8 mouse cellular contexts compared by ENCODE assay signal in genomic region chr4:117928234-117928633, GRCm38 (mm10). TPM values are rescaled to one million over a fixed set of nuclear protein-coding genes. Genes with fewer than 3 reads are reported as not detected.
A peak's percentile ranks its signal among the peaks of the same experiment; 100 is the strongest.
DNase-seq lines count a peak whose midpoint lies in the region; ATAC-seq and TF ChIP-seq lines count a peak whose summit lies in the region.

No protein-coding gene starts in this region.

- TF ChIP-seq EP300 in ES-Bruce4 (IDR thresholded peaks at IDR 0.05; ENCODE audit: insufficient read depth, low read depth, low read length), result no peak

- H3K9me3 ChIP-seq in heart, embryonic 11.5 days (replicated peaks; ENCODE audit: control insufficient read depth, low read length), result no peaks in the 10 kb centered on the region
- no peaks in the 10 kb centered on the region for H3K9me3 ChIP-seq in ES-Bruce4 (replicated peaks; ENCODE audit: control insufficient read depth, insufficient read depth, low read length, poor library complexity, severe bottlenecking)

- TF ChIP-seq POLR2A in ES-Bruce4 (IDR thresholded peaks at IDR 0.05; ENCODE audit: insufficient read depth, low read length), result no peak

- peaks cover 51% of the 10 kb centered on the region for H3K27me3 ChIP-seq in heart, embryonic 11.5 days (ENCODE audit: control insufficient read depth, insufficient read depth, low read length)
- H3K27me3 ChIP-seq in ES-Bruce4 (ENCODE audit: control insufficient read depth, insufficient read depth, low read length, poor library complexity, severe bottlenecking), result no peaks in the 10 kb centered on the region; the same call in 1 of the 2 replicates

- WGBS in heart, embryonic 11.5 days (ENCODE audit: insufficient replicate concordance), result 12% methylated on average over 6 of the region's 6 CpGs

- H3K4me1 ChIP-seq in heart, embryonic 11.5 days (ENCODE audit: control insufficient read depth, insufficient read depth, low read length), result peaks cover 25% of the 10 kb centered on the region
- H3K4me1 ChIP-seq in ES-Bruce4 (ENCODE audit: control insufficient read depth, insufficient read depth, low read length), result no peaks in the 10 kb centered on the region

- ATAC-seq in heart, embryonic 11.5 days (replicated peaks; ENCODE audit: insufficient number of reproducible peaks, low FRiP score, low TSS enrichment), result 0 out of 2 replicates have a peak, but pooled peaks have one; percentile 28
- ATAC-seq in megakaryocyte progenitor cell, adult 5-6 weeks (replicated peaks; ENCODE audit: poor library complexity), result peak; percentile 46

- H3K4me2 ChIP-seq in heart, embryonic 11.5 days, result peak overlapping the region; percentile 94

- H3K36me3 ChIP-seq in heart, embryonic 11.5 days (ENCODE audit: control insufficient read depth, insufficient read depth, low read length), result no peaks in the 10 kb centered on the region
- no peaks in the 10 kb centered on the region for H3K36me3 ChIP-seq in ES-Bruce4 (ENCODE audit: control insufficient read depth, insufficient read depth, low read length, poor library complexity, severe bottlenecking)

- no peak for DNase-seq in heart, adult 9 months (ENCODE audit: low spot score in 2 of 2)
- peak; percentile 88 for DNase-seq in embryo, embryonic 11 days
- DNase-seq in induced T-regulatory cell, adult 2 months (ENCODE audit: low read depth), result peak; percentile 34
- peak; percentile 39 for DNase-seq in thymus, postnatal 0 days (ENCODE audit: low spot score)
- DNase-seq in left cerebral cortex, adult 9 months (ENCODE audit: low spot score in 2 of 2), result no peak

- TF ChIP-seq CTCF in ES-Bruce4 (IDR thresholded peaks at IDR 0.05; ENCODE audit: low read depth, low read length), result peak; percentile 90

- H3K27ac ChIP-seq in heart, embryonic 11.5 days (ENCODE audit: low read depth, low read length), result no peak overlapping the region
- H3K27ac ChIP-seq in ES-Bruce4 (ENCODE audit: insufficient read depth, low read length), result no peak overlapping the region

- H3K4me3 ChIP-seq in heart, embryonic 11.5 days (ENCODE audit: low read depth, low read length), result no peak overlapping the region
- H3K4me3 ChIP-seq in ES-Bruce4 (ENCODE audit: low read depth, low read length), result no peak overlapping the region

- no peak overlapping the region for H3K9ac ChIP-seq in heart, embryonic 11.5 days (ENCODE audit: low read depth, low read length)
- H3K9ac ChIP-seq in ES-Bruce4 (ENCODE audit: low read depth, poor library complexity, severe bottlenecking), result no peak overlapping the region; the same call in 1 of the 2 replicates

RNA-seq across cellular contexts. Expression of gene Artn, which starts 1.3 kb away (rescaled TPM):
- 0.50 and 0.80 TPM in 2 replicates for polyA plus RNA-seq in heart, embryonic 11.5 days (2014; fragmentation: Nextera tagmentation; extraction: Ambion mirVana)
- 5.0 and 6.1 TPM in 2 replicates for polyA plus RNA-seq in ES-Bruce4 (2011; ENCODE audit: insufficient read depth, insufficient read length, low read depth, missing spikeins)
- total RNA-seq in megakaryocyte progenitor cell, adult 5-6 weeks (2015), result not detected in 2 replicates
- not detected in 2 replicates for total RNA-seq in megakaryocyte progenitor cell, adult 5-6 weeks (2017)
- 0.05 and 0.30 TPM in 2 replicates for polyA plus RNA-seq in thymus, postnatal 0 days (2015; fragmentation: Nextera tagmentation; extraction: Ambion mirVana)

RNA-seq across cellular contexts. Expression of gene Ipo13, which starts 13.4 kb away (rescaled TPM):
- polyA plus RNA-seq in heart, embryonic 11.5 days (2014; fragmentation: Nextera tagmentation; extraction: Ambion mirVana), result 31.6 and 37.4 TPM in 2 replicates
- polyA plus RNA-seq in ES-Bruce4 (2011; ENCODE audit: insufficient read depth, insufficient read length, low read depth, missing spikeins), result 24.7 and 25.1 TPM in 2 replicates
- 19.1 and 19.5 TPM in 2 replicates for total RNA-seq in megakaryocyte progenitor cell, adult 5-6 weeks (2015)
- total RNA-seq in megakaryocyte progenitor cell, adult 5-6 weeks (2017), result 6.2 and 10.6 TPM in 2 replicates
- 22.0 and 25.4 TPM in 2 replicates for polyA plus RNA-seq in thymus, postnatal 0 days (2015; fragmentation: Nextera tagmentation; extraction: Ambion mirVana)

RNA-seq across cellular contexts. Expression of gene Dph2, which starts 36.4 kb away (rescaled TPM):
- polyA plus RNA-seq in heart, embryonic 11.5 days (2014; fragmentation: Nextera tagmentation; extraction: Ambion mirVana), result 12.7 and 14.2 TPM in 2 replicates
- 7.4 and 8.0 TPM in 2 replicates for polyA plus RNA-seq in ES-Bruce4 (2011; ENCODE audit: insufficient read depth, insufficient read length, low read depth, missing spikeins)
- 9.5 and 13.0 TPM in 2 replicates for total RNA-seq in megakaryocyte progenitor cell, adult 5-6 weeks (2015)
- 8.3 and 10.3 TPM in 2 replicates for total RNA-seq in megakaryocyte progenitor cell, adult 5-6 weeks (2017)
- 20.4 and 22.5 TPM in 2 replicates for polyA plus RNA-seq in thymus, postnatal 0 days (2015; fragmentation: Nextera tagmentation; extraction: Ambion mirVana)

RNA-seq across cellular contexts. Expression of gene Atp6v0b, which starts 41.1 kb away (rescaled TPM):
- 194 and 197 TPM in 2 replicates for polyA plus RNA-seq in heart, embryonic 11.5 days (2014; fragmentation: Nextera tagmentation; extraction: Ambion mirVana)
- 102 and 115 TPM in 2 replicates for polyA plus RNA-seq in ES-Bruce4 (2011; ENCODE audit: insufficient read depth, insufficient read length, low read depth, missing spikeins)
- 308 and 311 TPM in 2 replicates for total RNA-seq in megakaryocyte progenitor cell, adult 5-6 weeks (2015)
- total RNA-seq in megakaryocyte progenitor cell, adult 5-6 weeks (2017), result 105 and 150 TPM in 2 replicates
- 215 TPM in 2 replicates for polyA plus RNA-seq in thymus, postnatal 0 days (2015; fragmentation: Nextera tagmentation; extraction: Ambion mirVana)

RNA-seq across cellular contexts. Expression of gene B4galt2, which starts 44.9 kb away (rescaled TPM):
- 13.8 and 14.1 TPM in 2 replicates for polyA plus RNA-seq in heart, embryonic 11.5 days (2014; fragmentation: Nextera tagmentation; extraction: Ambion mirVana)
- polyA plus RNA-seq in ES-Bruce4 (2011; ENCODE audit: insufficient read depth, insufficient read length, low read depth, missing spikeins), result 15.3 and 18.2 TPM in 2 replicates
- total RNA-seq in megakaryocyte progenitor cell, adult 5-6 weeks (2015), result 0.54 TPM in 2 replicates
- total RNA-seq in megakaryocyte progenitor cell, adult 5-6 weeks (2017), result not detected in 2 replicates
- 1.3 and 1.7 TPM in 2 replicates for polyA plus RNA-seq in thymus, postnatal 0 days (2015; fragmentation: Nextera tagmentation; extraction: Ambion mirVana)

Comparison
In these comparisons a context has a peak if more than half of its experiments do, and no peak if none do; other contexts are left out.
1. DNase-seq: peak in embryo, embryonic 11 days (single experiment), induced T-regulatory cell, adult 2 months (single experiment) and thymus, postnatal 0 days (single experiment); none in heart, adult 9 months (0 of 2) and left cerebral cortex, adult 9 months (0 of 2).